ENCODE assay signal across 25 mouse cellular contexts in genomic region chr9:81819715-81820373, GRCm38 (mm10). TPM values are rescaled to one million over a fixed set of nuclear protein-coding genes. Genes with fewer than 3 reads are reported as not detected.
"Had no signal": no experiment of that assay in that cellular context is flagged by ENCODE, and none has a peak within 500 bp of the region (broad histone marks: within the 10 kb centered on the region; RNA-seq: fewer than 3 reads in every experiment).

No protein-coding gene starts in this region.

- H3K9ac ChIP-seq: kidney, embryonic 15.5 days; limb, embryonic 13.5 days; lung, embryonic 15.5 days; midbrain, embryonic 12.5 days; midbrain, embryonic 15.5 days; neural tube, embryonic 12.5 days; neural tube, embryonic 15.5 days had no signal

- H3K4me1 ChIP-seq: kidney, embryonic 15.5 days; limb, embryonic 10.5 days; limb, embryonic 13.5 days; lung, embryonic 15.5 days; midbrain, embryonic 12.5 days; midbrain, embryonic 15.5 days; neural tube, embryonic 12.5 days; neural tube, embryonic 15.5 days had no signal

- ATAC-seq: midbrain, embryonic 15.5 days had no signal

- DNase-seq: kidney, adult 11 months; kidney, adult 8-10 months; kidney, postnatal 10 days; kidney, postnatal 36 days; layer of hippocampus, postnatal 36 days; lung, adult 18-20 months; lung, postnatal 10 days; lung, postnatal 36 days; right cerebral cortex, adult 18-20 months; right cerebral cortex, postnatal 14 days; right cerebral cortex, postnatal 4 days; thymus, adult 2 months; thymus, postnatal 14 days; thymus, postnatal 4 days had no signal

- H3K9me3 ChIP-seq: kidney, embryonic 15.5 days; limb, embryonic 10.5 days; limb, embryonic 13.5 days; lung, embryonic 15.5 days; midbrain, embryonic 12.5 days; midbrain, embryonic 15.5 days; neural tube, embryonic 12.5 days; neural tube, embryonic 15.5 days had no signal

- H3K36me3 ChIP-seq: kidney, embryonic 15.5 days; limb, embryonic 10.5 days; limb, embryonic 13.5 days; lung, embryonic 15.5 days; midbrain, embryonic 12.5 days; midbrain, embryonic 15.5 days; neural tube, embryonic 12.5 days; neural tube, embryonic 15.5 days had no signal

- H3K27ac ChIP-seq: kidney, embryonic 15.5 days; left cerebral cortex, adult 2 months; limb, embryonic 10.5 days; limb, embryonic 13.5 days; lung, embryonic 15.5 days; midbrain, embryonic 12.5 days; midbrain, embryonic 15.5 days; neural tube, embryonic 12.5 days; neural tube, embryonic 15.5 days; stomach, postnatal 0 days had no signal

- H3K4me3 ChIP-seq: kidney, embryonic 15.5 days; left cerebral cortex, adult 2 months; limb, embryonic 10.5 days; limb, embryonic 13.5 days; lung, embryonic 15.5 days; midbrain, embryonic 12.5 days; midbrain, embryonic 15.5 days; neural tube, embryonic 12.5 days; neural tube, embryonic 15.5 days had no signal

- H3K4me2 ChIP-seq: kidney, embryonic 15.5 days; limb, embryonic 13.5 days; lung, embryonic 15.5 days; midbrain, embryonic 12.5 days; midbrain, embryonic 15.5 days; neural tube, embryonic 12.5 days; neural tube, embryonic 15.5 days had no signal

- H3K27me3 ChIP-seq: kidney, embryonic 15.5 days; limb, embryonic 13.5 days; lung, embryonic 15.5 days; midbrain, embryonic 12.5 days; midbrain, embryonic 15.5 days; neural tube, embryonic 12.5 days; neural tube, embryonic 15.5 days had no signal

RNA-seq across cellular contexts. Expression of gene Mei4, which starts 43.6 kb away (rescaled TPM):
- total RNA-seq: liver, adult 2 months had no signal
- polyA plus RNA-seq: liver, adult 2 months had no signal
